Mouse (Mus musculus) MEL (cell line): ENCODE measurements at regions not wholly inside any gene's neighbourhood (a gene's known extent, or its start where the extent isn't known, plus 50 kb on each side); places are given as distances from the start of the nearest gene placed in this dataset.

Experiments
- DNase-seq: peaks from one replicate; pipeline ENCODE4 v3.0.0; 2011; ENCODE audit warnings: low read depth, low spot score
- H3K27ac ChIP-seq: 2 replicates; pipeline ENCODE4 v1.5.1; 2012; ENCODE audit warnings: low read depth, mild to moderate bottlenecking, control low read depth, low read length, moderate library complexity; ENCODE audit not compliant: control insufficient read depth
- H3K27me3 ChIP-seq, 2 experiments: fragments of 150-350 bp in 1 of 2; sonication (generic) in 1 of 2; 2 replicates each; pipeline ENCODE4 v1.6.1; 2012; ENCODE audit warnings: low read length in 2 of 2, mild to moderate bottlenecking in 2 of 2, improper control_type of control experiment in 1 of 2, moderate library complexity in 1 of 2; ENCODE audit not compliant: insufficient read depth in 2 of 2, control insufficient read depth in 1 of 2
- H3K36me3 ChIP-seq, 2 experiments: 2 replicates each; pipeline ENCODE4 v1.6.1; 2012 to 2014; ENCODE audit warnings: low read length in 2 of 2, improper control_type of control experiment in 1 of 2, inconsistent platforms in 1 of 2, mild to moderate bottlenecking in 1 of 2; ENCODE audit not compliant: insufficient read depth in 2 of 2, control insufficient read depth in 1 of 2
- H3K4me1 ChIP-seq, 2 experiments: fragments of 150-350 bp in 1 of 2; sonication (generic) in 1 of 2; 2 replicates each; pipeline ENCODE4 v1.6.1; 2012; ENCODE audit warnings: low read length in 2 of 2, improper control_type of control experiment in 1 of 2, mild to moderate bottlenecking in 1 of 2; ENCODE audit not compliant: insufficient read depth in 2 of 2, control insufficient read depth in 1 of 2
- H3K4me3 ChIP-seq, 2 experiments: fragments of 150-350 bp in 1 of 2; sonication (generic) in 1 of 2; 2 replicates each; pipeline ENCODE4 v1.5.1; 2012; ENCODE audit warnings: low read depth in 2 of 2, low read length in 2 of 2, mild to moderate bottlenecking in 2 of 2, moderate library complexity in 2 of 2, control low read depth in 1 of 2, improper control_type of control experiment in 1 of 2; ENCODE audit not compliant: control insufficient read depth in 1 of 2, insufficient read depth in 1 of 2
- H3K79me2 ChIP-seq: 2 replicates; pipeline ENCODE4 v1.6.1; 2012; ENCODE audit warnings: mild to moderate bottlenecking, low read length, moderate library complexity; ENCODE audit not compliant: control insufficient read depth, poor library complexity, insufficient read depth
- H3K9ac ChIP-seq: 2 replicates; pipeline ENCODE4 v1.6.1; 2012; ENCODE audit warnings: low read depth, mild to moderate bottlenecking, control low read depth, low read length, moderate library complexity; ENCODE audit not compliant: control insufficient read depth, poor library complexity, severe bottlenecking
- H3K9me3 ChIP-seq: fragments of 150-350 bp; sonication (generic); replicated peaks from 2 replicates; pipeline ENCODE4 v1.6.1; 2012; ENCODE audit warnings: mild to moderate bottlenecking, low read length, improper control_type of control experiment, moderate library complexity; ENCODE audit not compliant: insufficient read depth
- BHLHE40 ChIP-seq: IDR thresholded peaks from 2 replicates; pipeline ENCODE4 v1.6.1; 2012; ENCODE audit warnings: low read depth, mild to moderate bottlenecking, inconsistent platforms, low read length, improper control_type of control experiment, borderline replicate concordance
- CHD1 ChIP-seq: IDR thresholded peaks from 2 replicates; pipeline ENCODE4 v1.6.1; 2012; ENCODE audit warnings: low read depth, mild to moderate bottlenecking, inconsistent platforms, low read length, improper control_type of control experiment
- E2F4 ChIP-seq: IDR thresholded peaks from 2 replicates; pipeline ENCODE4 v1.6.1; 2011; ENCODE audit warnings: low read depth, low read length, improper control_type of control experiment, borderline replicate concordance
- ETS1 ChIP-seq: IDR thresholded peaks from 2 replicates; pipeline ENCODE4 v1.6.1; 2012; ENCODE audit warnings: low read depth, mild to moderate bottlenecking, inconsistent platforms, low read length, improper control_type of control experiment, moderate library complexity
- KAT2A ChIP-seq: conservative IDR thresholded peaks from 2 replicates; pipeline ENCODE4 v1.6.1; 2012; ENCODE audit warnings: low read depth, low read length, improper control_type of control experiment, inconsistent platforms
- MAX ChIP-seq: IDR thresholded peaks from 2 replicates; pipeline ENCODE4 v1.6.1; 2011; ENCODE audit warnings: low read length, improper control_type of control experiment
- MEF2A ChIP-seq: IDR thresholded peaks from 2 replicates; pipeline ENCODE4 v1.6.1; 2014; ENCODE audit warnings: low read depth, mild to moderate bottlenecking, inconsistent platforms, low read length, improper control_type of control experiment; ENCODE audit not compliant: poor library complexity, insufficient replicate concordance, severe bottlenecking; ENCODE audit errors: extremely low read depth
- NELFE ChIP-seq: IDR thresholded peaks from 2 replicates; pipeline ENCODE4 v1.6.1; 2011; ENCODE audit warnings: low read depth, low read length, improper control_type of control experiment
- NRF1 ChIP-seq: IDR thresholded peaks from 2 replicates; pipeline ENCODE4 v1.6.1; 2014; ENCODE audit warnings: low read depth, mild to moderate bottlenecking, inconsistent platforms, low read length, improper control_type of control experiment, moderate library complexity; ENCODE audit not compliant: poor library complexity, insufficient read depth, severe bottlenecking
- POLR2AphosphoS5 ChIP-seq: IDR thresholded peaks from 2 replicates; pipeline ENCODE4 v1.6.1; 2012; ENCODE audit warnings: low read depth, borderline replicate concordance, mild to moderate bottlenecking, inconsistent platforms, low read length, moderate library complexity, mixed read lengths
- RAD21 ChIP-seq: IDR thresholded peaks from 2 replicates; pipeline ENCODE4 v1.6.1; 2011; ENCODE audit warnings: mild to moderate bottlenecking, low read depth, low read length, improper control_type of control experiment
- SIN3A ChIP-seq: IDR thresholded peaks from 2 replicates; pipeline ENCODE4 v1.6.1; 2012; ENCODE audit warnings: low read length, improper control_type of control experiment, inconsistent platforms
- SMC3 ChIP-seq: IDR thresholded peaks from 2 replicates; pipeline ENCODE4 v1.6.1; 2011; ENCODE audit warnings: low read depth, low read length, improper control_type of control experiment
- TAL1 ChIP-seq: IDR thresholded peaks from 2 replicates; pipeline ENCODE4 v1.6.1; 2012; ENCODE audit warnings: mild to moderate bottlenecking, inconsistent platforms, low read length, moderate library complexity, mixed read lengths
- TCF12 ChIP-seq: IDR thresholded peaks from 2 replicates; pipeline ENCODE4 v1.6.1; 2014; ENCODE audit warnings: low read depth, mild to moderate bottlenecking, inconsistent platforms, low read length, improper control_type of control experiment, moderate library complexity
- USF1 ChIP-seq: IDR thresholded peaks from 2 replicates; pipeline ENCODE4 v1.6.1; 2014; ENCODE audit warnings: low read depth, mild to moderate bottlenecking, inconsistent platforms, low read length, improper control_type of control experiment, moderate library complexity
- ZC3H11A ChIP-seq: IDR thresholded peaks from 2 replicates; pipeline ENCODE4 v1.6.1; 2012; ENCODE audit warnings: low read depth, mild to moderate bottlenecking, inconsistent platforms, low read length, improper control_type of control experiment
- ZKSCAN1 ChIP-seq: IDR thresholded peaks from 2 replicates; pipeline ENCODE4 v1.6.1; 2012; ENCODE audit warnings: low read depth, mild to moderate bottlenecking, inconsistent platforms, low read length, improper control_type of control experiment, moderate library complexity

DNA sequence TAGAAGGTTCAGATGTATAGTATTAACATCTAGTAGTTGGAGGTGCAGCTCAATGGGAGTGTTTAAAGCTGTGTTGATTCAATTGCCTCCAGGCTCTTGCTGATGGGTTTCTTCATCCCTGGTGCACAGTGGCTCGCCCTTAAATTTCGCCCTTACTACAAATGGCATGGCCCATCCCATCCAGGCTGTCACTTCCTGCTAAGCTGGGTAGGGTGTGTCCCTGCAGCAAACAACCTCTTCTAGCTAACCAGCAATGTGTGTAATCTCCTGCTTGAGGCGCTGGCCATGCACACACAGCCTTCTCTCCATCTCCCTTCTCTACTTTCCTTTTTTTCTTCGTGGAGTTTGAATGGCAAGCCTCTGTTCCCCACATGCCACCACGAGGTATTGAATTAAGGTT, 238.1 kb upstream of the Id2 start:
- TF ChIP-seq USF1, result no peak
- no peak for TF ChIP-seq SIN3A
- no peak for TF ChIP-seq POLR2AphosphoS5
- no peak for TF ChIP-seq SMC3
- no peak for TF ChIP-seq TAL1
- no peak for TF ChIP-seq E2F4
- no peak for TF ChIP-seq MAX
- no peak for TF ChIP-seq NRF1
- TF ChIP-seq CHD1, result no peak
- no peak for TF ChIP-seq NELFE
- no peak for TF ChIP-seq TCF12
- TF ChIP-seq KAT2A, result no peak
- TF ChIP-seq, all 39 proteins: peak for 0
- H3K9ac ChIP-seq, result no peak overlapping the region
- DNase-seq, result no peak
- H3K27me3 ChIP-seq, result no peaks in the 10 kb centered on the region
- H3K4me3 ChIP-seq, result no peak overlapping the region
- no peaks in the 10 kb centered on the region for H3K79me2 ChIP-seq
- no peaks in the 10 kb centered on the region for H3K36me3 ChIP-seq
- H3K4me1 ChIP-seq, result no peaks in the 10 kb centered on the region
- H3K9me3 ChIP-seq, result no peaks in the 10 kb centered on the region
- no peak overlapping the region for H3K27ac ChIP-seq

DNA sequence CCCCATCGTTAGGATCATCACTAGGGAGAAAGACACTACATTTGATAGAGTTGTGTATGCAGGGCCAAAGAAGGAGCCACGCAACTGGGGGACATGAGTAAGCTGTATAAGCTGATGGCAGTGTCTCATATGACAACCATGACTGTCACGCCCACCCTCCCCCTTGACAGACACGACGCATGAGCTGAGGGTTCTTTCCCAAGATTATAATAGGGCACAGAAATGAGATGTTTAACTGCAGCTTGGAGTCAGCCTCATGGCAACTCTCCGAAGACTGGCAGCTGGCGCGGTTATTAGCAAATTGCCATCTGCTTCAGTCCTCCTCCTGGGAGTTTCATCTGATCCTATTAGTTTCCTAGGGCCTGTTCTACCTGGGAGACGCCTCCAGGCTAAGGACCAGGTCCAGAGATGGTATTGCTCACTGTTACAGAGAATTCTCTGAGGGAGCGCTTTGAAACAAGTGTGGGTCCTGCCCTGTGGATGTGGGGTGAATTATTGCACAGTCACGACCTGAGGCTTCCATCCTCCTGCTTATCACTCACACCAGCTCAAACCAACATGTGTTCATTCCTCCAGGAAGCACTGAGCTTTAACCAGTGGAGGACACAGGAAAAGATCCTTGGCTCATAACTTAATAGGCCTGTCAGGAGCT, 235.6 kb upstream of the Id2 start:
- no peak for DNase-seq
- Histone ChIP-seq H3K9ac (no peak overlapping the region), H3K9me3 (no peaks in the 10 kb centered on the region), H3K4me1 (no peaks in the 10 kb centered on the region), H3K36me3 (no peaks in the 10 kb centered on the region), H3K4me3 (no peak overlapping the region), H3K79me2 (no peaks in the 10 kb centered on the region), H3K27me3 (no peaks in the 10 kb centered on the region), H3K27ac (no peak overlapping the region)
- no peak for TF ChIP-seq BHLHE40
- TF ChIP-seq MAX, result no peak
- no peak for TF ChIP-seq RAD21
- no peak for TF ChIP-seq USF1
- TF ChIP-seq ZKSCAN1, result no peak
- TF ChIP-seq MEF2A, result no peak
- TF ChIP-seq ETS1, result no peak
- no peak for TF ChIP-seq ZC3H11A
- no peak for TF ChIP-seq POLR2AphosphoS5
- TF ChIP-seq SIN3A, result no peak
